Mouse (Mus musculus) forebrain, embryonic 12.5 days (tissue): ENCODE measurements at regions not wholly inside any gene's neighbourhood (a gene's known extent, or its start where the extent isn't known, plus 50 kb on each side); places are given as distances from the start of the nearest gene placed in this dataset.

Experiments
- ATAC-seq: fragments of 200-750 bp; cut with Nextera tagmentation; 2 replicates; pipeline ENCODE4 v1.8.0; 2017; ENCODE audit warnings: moderate TSS enrichment; ENCODE audit not compliant: low FRiP score
- H3K27ac ChIP-seq: fragments of 300-500 bp; sonication (generic); 2 replicates; pipeline ENCODE4 v1.5.1; 2016; ENCODE audit warnings: mild to moderate bottlenecking
- H3K27me3 ChIP-seq: fragments of 300-500 bp; sonication (generic); 2 replicates; pipeline ENCODE4 v1.6.1; 2016; ENCODE audit warnings: mild to moderate bottlenecking
- H3K36me3 ChIP-seq: fragments of 300-500 bp; sonication (generic); replicated peaks from 2 replicates; pipeline ENCODE4 v1.6.1; 2016; ENCODE audit warnings: mild to moderate bottlenecking
- H3K4me1 ChIP-seq: fragments of 300-500 bp; sonication (generic); 2 replicates; pipeline ENCODE4 v1.6.1; 2016
- H3K4me2 ChIP-seq: fragments of 300-500 bp; sonication (generic); 2 replicates; pipeline ENCODE4 v1.6.1; 2016; ENCODE audit warnings: mild to moderate bottlenecking, moderate library complexity
- H3K4me3 ChIP-seq: fragments of 300-500 bp; sonication (generic); replicated peaks from 2 replicates; pipeline ENCODE4 v1.5.1; 2016; ENCODE audit warnings: mild to moderate bottlenecking
- H3K9ac ChIP-seq: fragments of 300-500 bp; sonication (generic); 2 replicates; pipeline ENCODE4 v1.6.1; 2016; ENCODE audit warnings: mild to moderate bottlenecking
- H3K9me3 ChIP-seq: fragments of 300-500 bp; sonication (generic); 2 replicates; pipeline ENCODE4 v1.6.1; 2016
- WGBS: fragments of 180-500 bp; shearing (Covaris S2); methylation state at CpG from one replicate; pipeline ENCODE4 v1.1.7; 2016; 5-methylcytosine and 5-hydroxymethylcytosine counted together

- Histone ChIP-seq H3K4me1 (peaks cover 13% of the 10 kb centered on the region), H3K4me2 (no peak overlapping the region), H3K27ac (no peak overlapping the region), H3K9ac (no peak overlapping the region), H3K27me3 (no peaks in the 10 kb centered on the region), H3K9me3 (no peaks in the 10 kb centered on the region), H3K36me3 (no peaks in the 10 kb centered on the region), H3K4me3 (no peak overlapping the region)
- ATAC-seq = no peak
- WGBS = 72% methylated on average over 1 of the region's 1 CpGs
Measured at GRCm38 (mm10) chr15:57585411-57585810, 108.0 kb upstream of the Slc22a22 start.

GRCm38 (mm10) chr15:57584498-57584897, 107.1 kb upstream of the Slc22a22 start:
- WGBS = 91% methylated on average over 11 of the region's 11 CpGs
- Histone ChIP-seq H3K9ac (no peak overlapping the region), H3K36me3 (no peaks in the 10 kb centered on the region), H3K27me3 (no peaks in the 10 kb centered on the region), H3K9me3 (no peaks in the 10 kb centered on the region), H3K4me2 (no peak overlapping the region), H3K4me3 (no peak overlapping the region), H3K4me1 (peaks cover 4% of the 10 kb centered on the region), H3K27ac (no peak overlapping the region)
- ATAC-seq = no peak

GRCm38 (mm10) chr15:57581266-57581665, 103.8 kb upstream of the Slc22a22 start:
- no peak for ATAC-seq

GRCm38 (mm10) chr15:57578794-57579193, 101.4 kb upstream of the Slc22a22 start:
- no peak overlapping the region for H3K4me3 ChIP-seq
- H3K9me3 ChIP-seq = no peaks in the 10 kb centered on the region
- no peak overlapping the region for H3K9ac ChIP-seq
- WGBS = 73% methylated on average over 2 of the region's 2 CpGs
- ATAC-seq = no peak
- H3K4me2 ChIP-seq = no peak overlapping the region
- H3K27ac ChIP-seq = no peak overlapping the region
- H3K4me1 ChIP-seq = no peaks in the 10 kb centered on the region
- no peaks in the 10 kb centered on the region for H3K27me3 ChIP-seq
- H3K36me3 ChIP-seq = no peaks in the 10 kb centered on the region

More at GRCm38 (mm10) chr15:57581266-57581665, 103.8 kb upstream of the Slc22a22 start:
- no peaks in the 10 kb centered on the region for H3K9me3 ChIP-seq
- H3K9ac ChIP-seq = no peak overlapping the region
- H3K4me3 ChIP-seq = no peak overlapping the region
- no peaks in the 10 kb centered on the region for H3K27me3 ChIP-seq
- H3K4me1 ChIP-seq = no peaks in the 10 kb centered on the region
- H3K36me3 ChIP-seq = no peaks in the 10 kb centered on the region
- no peak overlapping the region for H3K4me2 ChIP-seq
- H3K27ac ChIP-seq = no peak overlapping the region

- no peaks in the 10 kb centered on the region for H3K4me1 ChIP-seq
- 36% methylated on average over 2 of the region's 2 CpGs for WGBS
- no peak for ATAC-seq
- no peak overlapping the region for H3K27ac ChIP-seq
- no peak overlapping the region for H3K9ac ChIP-seq
- no peaks in the 10 kb centered on the region for H3K9me3 ChIP-seq
- H3K4me2 ChIP-seq = no peak overlapping the region
- H3K36me3 ChIP-seq = no peaks in the 10 kb centered on the region
- no peak overlapping the region for H3K4me3 ChIP-seq
- no peaks in the 10 kb centered on the region for H3K27me3 ChIP-seq
Measured at GRCm38 (mm10) chr15:57574080-57574618, 96.7 kb upstream of the Slc22a22 start.

GRCm38 (mm10) chr15:57572460-57572859, 95.0 kb upstream of the Slc22a22 start:
- 81% methylated on average over 3 of the region's 3 CpGs for WGBS
- Histone ChIP-seq H3K9me3 (no peaks in the 10 kb centered on the region), H3K4me3 (no peak overlapping the region), H3K9ac (no peak overlapping the region), H3K27me3 (no peaks in the 10 kb centered on the region), H3K4me1 (no peaks in the 10 kb centered on the region), H3K36me3 (no peaks in the 10 kb centered on the region), H3K27ac (no peak overlapping the region), H3K4me2 (no peak overlapping the region)
- no peak for ATAC-seq

GRCm38 (mm10) chr15:57568006-57568630, 90.7 kb upstream of the Slc22a22 start:
- 78% methylated on average over 5 of the region's 5 CpGs for WGBS
- Histone ChIP-seq H3K9me3 (no peaks in the 10 kb centered on the region), H3K4me1 (no peaks in the 10 kb centered on the region), H3K9ac (no peak overlapping the region), H3K36me3 (no peaks in the 10 kb centered on the region), H3K27ac (no peak overlapping the region), H3K4me2 (no peak overlapping the region), H3K27me3 (no peaks in the 10 kb centered on the region), H3K4me3 (no peak overlapping the region)
- no peak for ATAC-seq

GRCm38 (mm10) chr15:57547154-57547553, 69.7 kb upstream of the Slc22a22 start:
- no peak for ATAC-seq
- Histone ChIP-seq H3K9me3 (no peaks in the 10 kb centered on the region), H3K4me2 (no peak overlapping the region), H3K4me3 (no peak overlapping the region), H3K36me3 (no peaks in the 10 kb centered on the region), H3K27me3 (no peaks in the 10 kb centered on the region), H3K9ac (no peak overlapping the region), H3K4me1 (no peaks in the 10 kb centered on the region), H3K27ac (no peak overlapping the region)
- 41% methylated on average over 2 of the region's 2 CpGs for WGBS

- H3K4me3 ChIP-seq = no peak overlapping the region
- no peaks in the 10 kb centered on the region for H3K36me3 ChIP-seq
- no peak for ATAC-seq
- H3K4me2 ChIP-seq = no peak overlapping the region
- H3K9me3 ChIP-seq = no peaks in the 10 kb centered on the region
- 88% methylated on average over 4 of the region's 4 CpGs for WGBS
- H3K27me3 ChIP-seq = no peaks in the 10 kb centered on the region
- H3K27ac ChIP-seq = no peak overlapping the region
- H3K4me1 ChIP-seq = no peaks in the 10 kb centered on the region
- no peak overlapping the region for H3K9ac ChIP-seq
Measured at GRCm38 (mm10) chr15:57545141-57545540, 67.7 kb upstream of the Slc22a22 start.

- H3K36me3 ChIP-seq = no peaks in the 10 kb centered on the region
- no peak overlapping the region for H3K27ac ChIP-seq
- H3K9ac ChIP-seq = no peak overlapping the region
Measured at GRCm38 (mm10) chr15:57543985-57544384, 66.6 kb upstream of the Slc22a22 start.

GRCm38 (mm10) chr15:57542630-57543029, 65.2 kb upstream of the Slc22a22 start:
- WGBS = 51% methylated on average over 3 of the region's 3 CpGs
- Histone ChIP-seq H3K9ac (no peak overlapping the region), H3K4me3 (no peak overlapping the region), H3K4me1 (no peaks in the 10 kb centered on the region), H3K27ac (no peak overlapping the region), H3K4me2 (no peak overlapping the region), H3K27me3 (no peaks in the 10 kb centered on the region), H3K36me3 (no peaks in the 10 kb centered on the region), H3K9me3 (no peaks in the 10 kb centered on the region)
- ATAC-seq = no peak

More at GRCm38 (mm10) chr15:57543985-57544384, 66.6 kb upstream of the Slc22a22 start:
- Histone ChIP-seq H3K9me3 (no peaks in the 10 kb centered on the region), H3K4me1 (no peaks in the 10 kb centered on the region), H3K4me2 (no peak overlapping the region), H3K27me3 (no peaks in the 10 kb centered on the region), H3K4me3 (no peak overlapping the region)
- 78% methylated on average over 3 of the region's 3 CpGs for WGBS
- ATAC-seq = no peak

- no peaks in the 10 kb centered on the region for H3K27me3 ChIP-seq
- H3K4me2 ChIP-seq = no peak overlapping the region
- no peak overlapping the region for H3K27ac ChIP-seq
- H3K4me1 ChIP-seq = 0 out of 2 replicates have a peak, but pooled peaks cover 4% of the 10 kb centered on the region
- no peaks in the 10 kb centered on the region for H3K9me3 ChIP-seq
- H3K4me3 ChIP-seq = no peak overlapping the region
- H3K36me3 ChIP-seq = no peaks in the 10 kb centered on the region
- 77% methylated on average over 2 of the region's 2 CpGs for WGBS
- ATAC-seq = no peak
- no peak overlapping the region for H3K9ac ChIP-seq
Measured at GRCm38 (mm10) chr15:57535514-57535913, 58.1 kb upstream of the Slc22a22 start.
